Mouse (Mus musculus): Measurements from ENCODE around the gene Gm49369.
"Not testable (repeated sequence)": the region's sequence is repeated elsewhere in the genome, so short reads cannot be mapped to it uniquely, and the experiment has no call there.

Gm49369 gene

DNA sequence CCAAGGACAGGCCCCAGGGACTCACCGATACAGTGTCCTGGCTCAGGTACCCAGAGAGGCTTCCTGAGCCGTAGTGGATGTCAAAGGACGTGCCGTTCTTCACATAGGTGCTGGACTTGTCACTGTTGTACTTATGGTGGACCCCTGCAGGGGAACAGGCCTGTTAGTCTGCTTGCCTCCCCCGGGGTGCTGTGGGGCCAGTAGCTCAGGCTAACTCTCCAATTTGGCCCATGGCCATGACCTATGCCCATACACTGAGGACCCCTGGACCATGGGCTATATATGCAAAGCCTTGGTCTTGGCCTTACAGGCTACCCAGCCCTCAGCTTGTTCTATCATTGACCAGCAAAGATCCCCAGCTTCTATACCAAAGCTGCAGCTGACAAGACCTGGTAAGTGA is at the start of gene Gm49369:
Gene Gm49369 (minus strand): TSS at position 101 of the 400 bp plus-strand sequence.
- no peak for DNase-seq (ENCODE audit: low read depth)

DNA sequence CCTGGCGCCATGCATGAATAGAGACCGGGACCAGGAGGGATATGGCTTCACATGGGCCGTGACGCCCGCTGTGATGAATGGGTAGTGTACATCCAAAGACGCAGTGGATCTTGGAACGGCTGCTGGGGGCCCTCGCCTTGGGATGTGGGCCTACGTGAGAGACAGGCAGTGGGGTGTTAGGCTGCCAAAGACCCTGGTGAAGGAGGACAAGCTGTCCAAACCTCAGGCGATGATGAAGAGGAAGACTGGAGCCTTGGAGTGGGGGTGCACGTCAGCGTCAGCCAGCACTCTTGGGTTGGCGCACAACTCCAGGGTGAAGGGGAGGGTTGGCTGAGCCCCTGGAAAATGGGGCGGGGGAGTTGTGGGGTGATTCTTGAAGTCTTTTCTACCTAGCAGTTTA is 48.6 kb upstream of the Gm49369 start:
- no peak for DNase-seq (ENCODE audit: low read depth)

DNA sequence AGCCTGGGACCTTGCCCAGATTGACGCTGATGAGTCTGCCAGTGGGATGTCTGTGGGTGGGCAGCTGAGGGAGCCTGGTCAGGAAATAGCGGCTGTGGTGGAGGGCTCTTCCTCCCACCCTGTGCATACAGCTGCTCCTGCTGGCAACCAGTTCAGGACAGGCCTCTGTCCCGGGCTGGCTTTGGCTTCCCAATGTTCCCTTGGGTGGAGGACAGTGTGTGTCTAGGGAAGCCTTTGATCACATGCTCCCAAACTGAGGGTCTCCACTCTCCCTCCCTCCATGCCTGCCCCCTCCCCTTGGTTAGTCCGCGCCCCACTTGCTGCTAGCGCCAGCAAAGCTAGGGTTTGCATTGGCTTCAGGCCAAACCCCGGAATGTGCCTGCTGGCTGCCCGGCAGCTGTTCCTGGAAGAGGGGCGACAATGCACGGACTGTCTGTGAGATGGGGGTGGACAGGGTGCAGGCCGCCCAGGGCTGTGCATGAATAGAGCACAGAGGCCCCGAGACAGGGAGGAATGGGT is 47.8 kb upstream of the Gm49369 start:
- DNase-seq (ENCODE audit: low read depth), result peak; percentile 67

DNA sequence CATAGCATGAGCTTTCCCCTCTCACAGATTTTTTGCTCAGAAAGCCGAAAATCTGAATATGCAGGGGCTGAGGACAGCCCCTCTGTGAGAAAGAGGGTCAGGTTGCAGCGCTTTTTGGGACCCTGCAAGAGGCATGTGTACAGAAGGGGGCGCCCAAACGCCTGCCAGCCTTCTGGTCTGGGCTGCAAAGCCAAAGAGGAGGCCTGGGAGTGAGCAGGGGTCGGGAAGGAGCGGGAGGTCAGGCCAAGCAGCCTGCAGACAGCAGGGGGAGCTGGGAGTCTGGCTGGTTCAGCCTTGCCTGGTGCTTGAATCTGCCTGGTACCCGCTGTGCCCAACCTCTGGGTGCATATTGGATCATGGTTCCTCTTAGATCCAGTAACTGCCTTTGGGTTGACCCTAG is 45.7 kb upstream of the Gm49369 start:
- peak; percentile 47 for DNase-seq (ENCODE audit: low read depth)

DNA sequence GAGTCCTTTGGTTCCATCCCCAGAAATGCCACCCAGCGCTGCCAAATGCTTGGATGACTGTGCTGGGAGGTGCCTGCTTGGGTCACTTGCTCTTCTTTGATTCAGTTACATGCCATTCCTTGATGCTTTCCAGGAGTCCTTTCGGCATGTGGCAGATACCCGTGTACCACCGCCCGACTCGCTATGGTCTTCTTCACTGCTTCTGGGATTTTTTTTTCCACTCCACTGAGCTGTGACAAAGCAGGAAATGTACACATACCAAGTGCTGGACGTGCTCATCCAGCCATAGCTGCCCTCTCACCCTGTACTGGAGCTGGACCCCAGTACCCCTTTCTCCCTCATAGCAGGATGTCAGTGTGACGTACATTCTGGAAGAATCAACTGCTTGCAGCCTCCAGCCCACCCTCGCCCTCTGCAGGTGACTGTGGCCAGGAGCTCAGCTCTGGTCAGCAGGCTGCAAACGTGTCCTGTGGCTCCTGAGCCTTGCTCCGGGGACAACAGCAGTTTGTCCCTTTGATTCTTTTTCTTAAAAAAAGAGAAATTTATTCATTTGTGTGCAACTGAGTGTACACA is 43.3 kb upstream of the Gm49369 start:
- no peak for DNase-seq (ENCODE audit: low read depth)

DNA sequence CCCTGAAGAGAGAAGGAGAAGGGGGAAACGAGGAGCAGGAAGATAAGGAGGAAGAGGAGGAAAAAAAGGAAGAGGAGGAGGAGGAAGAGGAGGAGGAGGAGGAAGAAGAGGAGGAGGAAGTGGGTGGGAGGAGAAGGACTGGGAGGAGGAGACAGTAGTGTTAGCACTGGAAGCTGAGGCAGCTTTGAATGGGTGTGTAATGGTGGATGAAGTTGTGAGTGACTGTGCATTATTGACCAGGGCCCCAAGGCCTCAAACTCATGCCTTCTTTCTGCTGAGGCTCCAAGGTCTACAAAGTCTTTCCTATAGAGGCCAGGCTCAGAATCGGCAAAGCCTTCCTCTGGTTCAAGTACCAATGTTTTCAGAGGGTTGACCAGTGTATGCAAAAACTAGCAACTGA is 39.4 kb upstream of the Gm49369 start:
- DNase-seq (ENCODE audit: low read depth), result no peak

DNA sequence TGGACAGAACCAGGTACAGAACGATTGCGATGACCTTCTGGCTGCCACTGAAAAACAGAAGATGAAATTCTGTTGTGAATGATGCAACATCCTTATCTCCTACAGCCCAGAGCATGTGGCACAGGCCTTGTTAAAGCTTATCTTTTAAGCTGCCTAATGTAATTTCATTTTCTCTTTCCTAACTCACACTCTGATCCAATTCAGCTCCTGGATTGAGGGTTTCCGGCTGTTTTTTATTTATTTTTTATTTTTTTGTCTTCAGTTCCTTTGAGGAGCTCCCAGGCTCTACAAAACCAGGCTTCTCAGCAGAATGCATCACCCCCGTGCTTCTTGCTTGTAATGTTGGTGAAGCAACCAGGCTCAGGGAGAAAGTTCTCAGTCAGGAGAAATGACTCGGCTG is 37.4 kb upstream of the Gm49369 start:
- no peak for DNase-seq (ENCODE audit: low read depth)

DNA sequence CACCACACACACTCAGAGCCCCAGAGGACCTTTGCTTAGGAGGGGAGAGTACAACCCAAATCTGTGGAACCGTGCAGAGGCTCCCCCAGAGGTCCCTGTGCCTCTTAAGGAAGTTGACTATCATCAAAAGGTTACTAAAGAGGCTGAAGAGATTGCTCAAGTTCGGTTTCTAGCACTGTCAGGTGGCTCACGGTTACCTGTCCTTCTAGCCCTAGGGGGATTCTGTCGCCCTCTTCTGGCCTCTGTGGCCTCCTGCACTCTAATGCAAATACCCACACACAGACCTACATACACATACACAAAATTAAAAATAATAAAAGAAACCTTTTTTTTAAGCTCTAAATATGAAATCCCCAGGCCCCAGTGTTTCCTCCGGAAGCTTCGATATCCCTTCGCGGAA is 36.2 kb upstream of the Gm49369 start:
- no peak for DNase-seq (ENCODE audit: low read depth)

DNA sequence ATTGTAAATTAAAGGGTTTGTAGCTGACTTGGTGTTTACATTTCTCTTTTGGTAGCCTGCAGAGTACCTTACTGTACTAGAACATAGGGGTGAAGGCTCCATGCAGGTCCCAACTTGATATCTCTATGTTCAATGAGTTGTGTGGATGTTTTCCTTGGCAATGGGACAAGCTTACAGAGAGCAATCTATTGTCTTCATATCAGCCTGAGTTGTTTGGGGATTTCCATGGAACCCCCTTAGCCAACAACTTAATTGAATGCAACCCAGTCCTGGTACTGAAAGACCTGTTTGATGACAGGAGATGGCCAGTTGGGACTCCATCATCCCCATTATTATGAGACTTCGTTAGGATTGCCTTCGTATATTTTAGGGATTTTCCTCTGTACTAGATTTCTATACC is 35.6 kb upstream of the Gm49369 start:
- DNase-seq (ENCODE audit: low read depth), result no peak

DNA sequence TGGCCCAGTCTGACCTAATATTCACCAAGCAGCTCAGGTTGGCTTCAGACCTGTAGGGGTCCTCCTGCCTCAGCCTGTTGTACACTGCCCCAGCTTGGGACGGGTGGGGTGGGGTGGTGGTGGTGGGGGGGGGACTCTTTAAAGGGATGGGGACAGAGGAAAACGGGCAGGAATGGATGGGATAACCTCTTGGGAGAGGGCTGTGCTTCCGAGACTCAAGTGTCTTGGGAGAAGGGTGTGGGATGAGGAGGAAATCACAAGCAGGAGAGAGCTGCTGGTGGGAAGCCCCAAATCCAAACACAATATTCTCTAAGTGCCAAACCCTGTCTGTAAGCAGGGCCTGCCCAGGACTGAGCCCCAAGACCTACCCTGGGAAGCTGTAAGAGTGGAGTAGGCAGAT is 33.8 kb upstream of the Gm49369 start:
- no peak for DNase-seq (ENCODE audit: low read depth)

DNA sequence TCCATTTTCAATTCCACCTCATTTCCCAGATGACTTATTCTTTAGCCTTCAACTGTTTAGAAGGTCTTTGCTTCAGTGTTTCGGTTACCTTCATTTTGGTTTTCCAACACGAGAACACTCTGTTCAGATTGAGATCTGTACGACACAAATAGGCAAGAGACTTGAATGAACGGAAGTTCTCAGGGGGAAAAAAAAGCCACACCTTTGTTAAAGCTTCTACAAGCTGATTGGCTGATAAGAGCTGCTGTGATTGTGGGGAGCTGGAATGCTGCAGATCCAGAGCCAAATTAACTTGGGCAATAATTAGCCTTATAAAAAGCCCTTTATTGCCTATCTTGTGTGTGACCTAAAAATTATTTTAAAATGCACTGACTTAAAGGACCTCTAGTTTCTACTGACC is 32.8 kb upstream of the Gm49369 start:
- DNase-seq (ENCODE audit: low read depth), result no peak

DNA sequence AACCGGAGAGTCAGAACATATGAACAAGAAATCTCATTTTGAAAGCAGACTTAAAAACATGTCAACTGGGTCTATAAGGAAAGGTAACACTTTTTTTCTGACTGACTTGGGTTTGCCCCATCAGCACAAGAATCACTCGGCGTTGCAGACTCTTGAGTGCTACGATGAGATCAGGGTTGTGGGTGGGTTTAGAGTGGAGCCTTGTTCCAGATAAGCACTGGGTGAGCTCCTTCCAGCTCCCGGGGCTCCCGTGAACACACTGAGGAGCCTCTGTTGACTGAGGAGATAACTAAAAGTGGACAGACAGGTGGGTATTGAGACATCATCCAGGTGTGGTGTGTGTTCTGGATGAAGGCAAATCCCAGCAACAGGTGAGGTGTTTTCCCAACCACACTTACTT is 30.8 kb upstream of the Gm49369 start:
- no peak for DNase-seq (ENCODE audit: low read depth)

DNA sequence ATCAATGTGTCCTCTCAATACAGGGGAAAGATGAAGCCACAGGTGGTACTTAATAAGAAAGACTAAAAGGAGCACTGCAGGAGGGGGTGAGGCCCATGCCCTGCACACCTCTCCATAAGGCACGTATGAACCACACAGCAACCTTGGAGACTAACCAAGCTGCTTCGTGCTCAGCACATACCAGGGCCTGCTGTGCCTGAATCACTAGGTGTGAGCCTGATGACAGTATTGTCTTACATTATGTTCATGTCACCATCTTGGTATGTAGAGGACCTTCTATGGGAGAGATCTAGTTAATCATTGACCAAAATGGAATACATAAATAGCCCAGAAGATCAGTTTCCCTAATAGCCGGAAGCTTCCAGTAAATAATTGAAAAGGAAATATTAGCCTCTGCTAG is 27.1 kb upstream of the Gm49369 start:
- no peak for DNase-seq (ENCODE audit: low read depth)

DNA sequence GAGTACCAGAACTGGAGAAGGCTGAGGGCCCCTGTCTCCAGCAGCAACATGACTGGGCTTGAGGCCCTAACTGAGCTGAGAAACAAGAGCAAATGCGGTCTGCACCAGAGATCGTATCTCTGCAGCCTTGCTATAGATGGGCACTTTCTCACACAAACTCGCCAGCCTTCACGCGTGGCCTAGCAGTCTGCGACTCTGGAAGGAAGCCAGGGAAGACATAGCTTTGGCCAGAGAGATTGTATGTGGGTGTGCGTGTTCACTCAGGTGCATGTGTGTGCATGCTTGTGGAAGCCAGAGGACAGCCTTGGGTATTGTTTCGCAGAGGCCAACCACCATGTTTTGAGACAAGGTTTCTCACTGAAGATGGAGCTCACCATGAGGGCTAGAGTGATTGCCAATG is 26.2 kb upstream of the Gm49369 start:
- no peak for DNase-seq (ENCODE audit: low read depth)

DNA sequence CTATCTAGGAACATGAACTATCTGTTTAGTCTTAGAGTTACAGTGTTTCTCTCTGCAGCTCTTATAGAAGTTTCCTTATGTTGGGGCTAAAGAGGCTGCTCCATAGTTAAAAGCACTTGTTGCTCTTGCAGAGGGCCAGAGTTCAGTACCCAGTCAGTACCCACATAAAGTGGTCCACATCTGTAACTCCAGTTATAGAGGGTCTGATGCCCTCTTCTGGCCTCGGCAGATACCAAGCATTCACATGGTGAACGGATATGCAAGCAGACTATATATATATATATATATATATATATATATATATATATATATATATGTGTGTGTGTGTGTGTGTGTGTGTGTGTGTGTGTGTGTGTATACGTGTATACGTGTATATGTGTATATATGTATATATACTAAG is 25.5 kb upstream of the Gm49369 start:
- DNase-seq (ENCODE audit: low read depth), result no peak

DNA sequence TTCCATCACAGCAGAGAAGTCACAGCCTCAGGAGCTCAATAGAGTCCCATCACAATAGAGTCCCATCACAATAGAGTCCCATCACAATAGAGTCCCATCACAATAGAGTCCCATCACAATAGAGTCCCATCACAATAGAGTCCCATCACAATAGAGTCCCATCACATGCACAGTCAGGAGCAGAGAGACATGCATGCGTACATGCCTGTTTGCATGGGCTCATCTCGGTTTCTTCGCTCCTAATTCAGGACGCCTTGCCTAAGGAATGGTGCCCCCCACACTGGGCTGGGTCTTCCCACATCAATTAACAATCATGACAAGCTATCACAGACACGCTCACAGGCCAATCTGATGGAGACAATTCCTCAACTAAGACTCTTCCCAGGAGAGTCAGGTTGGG is 22.7 kb upstream of the Gm49369 start:
- DNase-seq (ENCODE audit: low read depth), result not testable (repeated sequence)

DNA sequence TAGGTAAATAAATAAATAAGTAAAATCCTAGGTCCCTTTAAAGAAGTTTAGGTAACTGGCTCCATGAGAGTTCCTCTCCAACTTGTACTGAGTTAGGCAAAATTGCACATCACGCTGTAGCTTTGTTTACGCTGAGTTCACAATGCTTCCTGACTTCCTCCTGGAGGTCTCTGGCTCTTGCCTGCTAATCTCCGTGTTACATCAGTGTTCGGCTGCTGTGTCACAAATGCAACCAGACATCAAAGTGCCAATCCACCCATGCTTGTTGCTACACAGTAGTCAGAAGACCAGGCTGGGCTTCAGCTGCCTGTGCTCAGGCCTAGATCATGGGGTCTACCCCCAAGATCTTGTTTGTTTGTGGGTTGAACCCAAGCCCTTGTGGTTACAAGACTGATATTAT is 21.1 kb upstream of the Gm49369 start:
- DNase-seq (ENCODE audit: low read depth), result no peak

DNA sequence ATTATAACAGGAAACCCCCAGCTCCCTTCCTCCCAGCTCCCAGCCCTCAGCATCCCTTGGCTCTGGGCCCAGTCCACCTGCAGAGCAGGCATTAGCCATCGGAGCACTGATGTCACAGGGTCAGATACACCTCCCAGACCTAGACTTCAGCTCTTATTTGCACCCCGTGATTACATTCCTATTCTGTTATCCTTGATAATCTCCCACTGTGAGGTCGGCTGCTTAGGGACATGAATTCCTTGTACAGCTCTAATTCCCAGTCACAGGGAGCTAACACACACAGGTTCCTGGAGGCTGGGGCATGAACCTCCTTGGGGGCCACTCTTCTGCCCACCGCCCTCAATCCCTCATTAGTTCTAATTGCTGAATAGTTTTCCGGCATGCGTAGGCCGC is 18.3 kb upstream of the Gm49369 start:
- DNase-seq (ENCODE audit: low read depth), result no peak

DNA sequence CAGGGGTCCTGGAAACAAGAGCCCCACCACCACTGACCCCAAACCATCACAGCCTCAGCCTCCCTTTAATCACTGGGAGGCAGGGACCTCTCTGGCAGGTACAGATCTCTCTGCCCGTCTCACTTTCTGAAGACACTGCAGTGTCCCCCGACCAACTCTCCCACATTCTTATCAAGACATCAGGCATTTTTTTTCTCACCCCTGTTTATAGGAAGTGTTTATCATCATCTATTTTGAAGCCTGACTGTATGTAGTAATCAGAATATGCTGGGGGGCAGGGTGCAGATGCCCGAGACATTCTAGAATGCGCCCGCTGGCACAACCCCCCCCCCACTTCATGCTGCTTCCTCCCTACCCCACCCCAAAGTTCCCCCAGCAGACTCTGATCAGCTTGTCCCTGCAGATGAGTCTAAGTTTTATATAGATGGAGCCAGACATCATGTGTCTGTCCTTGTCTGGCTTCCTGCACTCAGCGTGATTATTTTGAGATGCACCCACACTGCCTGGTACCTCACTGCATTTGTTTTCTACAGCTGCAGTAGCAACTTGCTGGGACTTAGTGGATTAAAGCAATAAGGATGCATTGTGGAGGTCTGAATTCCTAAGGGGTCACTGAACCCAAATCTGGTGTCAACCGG is 17.8 kb upstream of the Gm49369 start:
- no peak for DNase-seq (ENCODE audit: low read depth)

DNA sequence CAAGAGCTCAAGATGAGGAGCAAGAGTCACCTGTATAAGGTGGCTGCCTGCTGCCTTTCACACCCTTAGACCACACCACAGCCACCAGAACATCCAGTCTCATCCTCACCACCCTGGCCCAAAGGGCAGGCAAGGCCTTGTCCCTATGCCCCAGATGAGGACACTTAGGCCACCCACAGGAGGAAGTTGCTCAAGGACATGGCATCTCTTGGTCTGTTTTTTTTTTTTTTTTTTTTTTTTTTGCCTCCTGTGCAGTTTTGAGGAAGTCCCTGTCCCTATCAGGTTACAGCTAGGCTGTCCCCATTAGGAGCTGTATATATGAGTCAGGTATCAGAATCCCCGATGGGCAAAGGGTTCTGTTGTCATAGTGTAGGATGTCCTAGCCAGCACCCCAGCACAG is 16.8 kb upstream of the Gm49369 start:
- no peak for DNase-seq (ENCODE audit: low read depth)

DNA sequence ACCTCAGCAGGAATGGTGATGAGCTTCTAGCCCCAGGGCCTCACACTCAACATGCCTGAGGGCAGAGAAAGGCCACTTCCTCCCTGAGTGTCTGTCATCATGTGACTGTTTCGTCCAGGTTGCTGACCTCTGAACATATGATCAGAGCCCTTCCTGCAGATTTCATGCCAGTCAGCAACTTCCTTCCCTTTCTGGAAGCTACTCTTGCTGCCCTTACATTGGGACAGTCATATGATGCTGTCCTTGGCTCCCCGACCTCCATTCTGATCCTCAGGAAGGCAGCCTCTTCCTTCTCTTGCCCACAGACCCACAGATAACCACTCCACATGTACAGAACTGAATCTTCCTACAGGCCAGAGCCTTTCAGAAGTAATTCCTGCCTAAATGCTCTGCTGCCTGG is 15.6 kb upstream of the Gm49369 start:
- no peak for DNase-seq (ENCODE audit: low read depth)

DNA sequence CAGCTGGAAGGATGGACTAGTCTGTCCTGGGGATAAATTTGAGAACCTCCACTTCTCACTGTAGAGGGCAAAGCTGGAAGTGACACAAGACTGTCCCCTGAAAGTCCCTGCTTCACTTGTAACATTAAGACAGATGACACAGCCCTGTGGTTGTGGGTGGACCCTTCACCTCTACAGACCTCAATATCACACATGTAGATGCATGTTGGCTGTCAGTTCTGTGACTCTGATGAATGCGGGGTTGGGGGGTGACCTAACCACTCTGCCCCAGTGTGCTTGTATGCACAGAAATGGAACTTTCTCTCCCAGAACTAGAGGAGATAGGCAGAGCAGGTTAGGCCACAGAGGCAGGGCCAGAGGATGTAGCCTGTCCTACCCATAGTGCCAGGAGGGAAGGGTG is 14.1 kb upstream of the Gm49369 start:
- no peak for DNase-seq (ENCODE audit: low read depth)

DNA sequence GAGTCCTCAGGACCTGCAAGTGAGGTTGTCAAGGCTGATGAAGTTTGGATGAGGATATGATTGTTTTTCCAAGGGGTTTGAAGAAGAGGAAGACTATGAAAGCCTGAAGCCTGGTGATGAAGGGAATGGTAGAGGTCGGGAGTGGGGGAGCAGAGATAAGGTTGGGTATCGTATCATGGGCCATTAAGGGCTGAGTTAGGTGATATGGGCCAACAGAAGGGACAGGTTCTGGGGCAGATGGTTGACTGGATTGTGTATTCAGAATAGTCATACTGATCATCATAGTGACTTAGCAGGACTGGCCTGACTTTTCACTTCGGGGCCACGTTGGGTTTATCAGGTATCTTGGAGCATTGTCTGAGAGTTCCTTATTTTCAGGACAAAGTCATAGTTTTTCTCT is 13.0 kb upstream of the Gm49369 start:
- no peak for DNase-seq (ENCODE audit: low read depth)
